Mouse (Mus musculus): ENCODE results near the gene Serinc2. TPM values are rescaled to one million over a fixed set of nuclear protein-coding genes. Genes with fewer than 3 reads are reported as not detected.

Serinc2 gene
- polyA plus RNA-seq, 1 experiment from 2014 or later: 40.7 TPM

DNA sequence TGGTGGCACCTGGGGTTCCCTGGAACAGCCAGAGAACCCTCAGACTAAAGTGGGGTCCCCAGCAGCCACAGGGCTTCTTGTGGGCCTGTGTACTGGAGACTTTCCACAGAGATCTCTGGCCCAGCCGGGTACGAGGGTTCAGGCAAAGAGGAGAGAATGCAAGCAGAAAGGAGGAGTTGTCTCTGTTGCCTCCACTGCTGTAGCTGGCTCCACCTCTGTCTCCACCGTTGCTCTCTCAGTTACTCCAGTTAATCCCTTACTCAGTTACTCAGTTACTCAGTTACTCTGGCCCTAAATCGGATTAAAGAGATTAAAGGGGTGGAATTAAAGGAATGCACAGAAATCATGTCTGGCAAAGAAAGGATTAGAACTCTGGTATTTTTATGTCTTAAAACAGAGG, 56.8 kb downstream of the Serinc2 start, which contains the start of gene Gm853:
Gm853 (minus strand) TSS at position 223 of the 400 bp plus-strand sequence.
- H3K4me2 ChIP-seq (replicated peaks; ENCODE audit: low read depth, low read length): no peak within 1 kb of the TSS
- H3K4me1 ChIP-seq (ENCODE audit: control insufficient read depth, insufficient read depth, low read length): no peaks in the 10 kb centered on the region
- WGBS: 52% methylated on average over 4 of the region's 4 CpGs
- no peak for ATAC-seq (ENCODE audit: insufficient number of reproducible peaks, insufficient read depth, low FRiP score, low read depth)
- H3K27me3 ChIP-seq (ENCODE audit: control insufficient read depth, insufficient read depth, low read length): no peaks in the 10 kb centered on the region
- H3K9me3 ChIP-seq (ENCODE audit: control insufficient read depth, low read depth, low read length): no peaks in the 10 kb centered on the region
- no peaks in the 10 kb centered on the region for H3K36me3 ChIP-seq (ENCODE audit: control insufficient read depth, insufficient read depth, low read length)
- H3K27ac ChIP-seq (ENCODE audit: low read length): no peak within 1 kb of the TSS
- no peak within 1 kb of the TSS for H3K4me3 ChIP-seq (ENCODE audit: low read depth, low read length)
- no peak within 1 kb of the TSS for H3K9ac ChIP-seq (replicated peaks; ENCODE audit: low read depth, low read length)

GRCm38 (mm10) chr4:130220176-130220575, 58.8 kb downstream of the Serinc2 start:
- Histone ChIP-seq H3K27ac (ENCODE audit: low read length) (no peak overlapping the region), H3K4me1 (ENCODE audit: control insufficient read depth, insufficient read depth, low read length) (no peaks in the 10 kb centered on the region), H3K36me3 (ENCODE audit: control insufficient read depth, insufficient read depth, low read length) (no peaks in the 10 kb centered on the region), H3K4me2 (replicated peaks; ENCODE audit: low read depth, low read length) (no peak overlapping the region), H3K9me3 (ENCODE audit: control insufficient read depth, low read depth, low read length) (no peaks in the 10 kb centered on the region), H3K9ac (replicated peaks; ENCODE audit: low read depth, low read length) (no peak overlapping the region), H3K4me3 (ENCODE audit: low read depth, low read length) (no peak overlapping the region), H3K27me3 (ENCODE audit: control insufficient read depth, insufficient read depth, low read length) (no peaks in the 10 kb centered on the region)
- 74% methylated on average over 9 of the region's 9 CpGs for WGBS
- no peak for ATAC-seq (ENCODE audit: insufficient number of reproducible peaks, insufficient read depth, low FRiP score, low read depth)

- H3K27me3 ChIP-seq (ENCODE audit: control insufficient read depth, insufficient read depth, low read length): no peaks in the 10 kb centered on the region
- ATAC-seq (ENCODE audit: insufficient number of reproducible peaks, insufficient read depth, low FRiP score, low read depth): no peak
- H3K9ac ChIP-seq (replicated peaks; ENCODE audit: low read depth, low read length): no peak overlapping the region
- no peaks in the 10 kb centered on the region for H3K36me3 ChIP-seq (ENCODE audit: control insufficient read depth, insufficient read depth, low read length)
- no peaks in the 10 kb centered on the region for H3K4me1 ChIP-seq (ENCODE audit: control insufficient read depth, insufficient read depth, low read length)
- no peak overlapping the region for H3K27ac ChIP-seq (ENCODE audit: low read length)
- H3K4me3 ChIP-seq (ENCODE audit: low read depth, low read length): no peak overlapping the region
- H3K9me3 ChIP-seq (ENCODE audit: control insufficient read depth, low read depth, low read length): no peaks in the 10 kb centered on the region
- 83% methylated on average over 8 of the region's 8 CpGs for WGBS
- no peak overlapping the region for H3K4me2 ChIP-seq (replicated peaks; ENCODE audit: low read depth, low read length)
Observed at GRCm38 (mm10) chr4:130215392-130215791, 63.6 kb downstream of the Serinc2 start.

DNA sequence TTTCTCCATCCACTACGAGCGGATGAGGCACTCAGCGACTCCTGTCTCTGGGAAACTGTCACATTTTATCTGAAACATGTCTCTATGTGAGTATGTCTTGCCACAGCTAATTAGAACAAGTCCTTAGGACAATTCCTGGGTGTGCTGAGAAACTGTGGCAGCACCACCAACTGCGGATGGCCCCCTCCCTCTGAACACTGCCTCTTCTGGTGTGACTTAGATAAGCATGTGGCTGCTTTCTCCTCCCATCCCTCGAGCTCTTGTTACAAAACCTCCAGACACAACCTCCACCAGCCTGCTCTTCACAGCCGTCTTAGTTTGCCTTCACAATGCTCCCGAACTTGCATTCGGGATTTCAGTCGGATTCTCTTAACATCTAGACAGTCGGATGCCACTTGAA, 65.1 kb downstream of the Serinc2 start:
- WGBS: 72% methylated on average over 10 of the region's 10 CpGs
- Histone ChIP-seq H3K4me1 (ENCODE audit: control insufficient read depth, insufficient read depth, low read length) (no peaks in the 10 kb centered on the region), H3K36me3 (ENCODE audit: control insufficient read depth, insufficient read depth, low read length) (no peaks in the 10 kb centered on the region), H3K27ac (ENCODE audit: low read length) (no peak overlapping the region), H3K9me3 (ENCODE audit: control insufficient read depth, low read depth, low read length) (no peaks in the 10 kb centered on the region), H3K4me3 (ENCODE audit: low read depth, low read length) (no peak overlapping the region), H3K4me2 (replicated peaks; ENCODE audit: low read depth, low read length) (no peak overlapping the region), H3K27me3 (ENCODE audit: control insufficient read depth, insufficient read depth, low read length) (no peaks in the 10 kb centered on the region), H3K9ac (replicated peaks; ENCODE audit: low read depth, low read length) (no peak overlapping the region)
- ATAC-seq (ENCODE audit: insufficient number of reproducible peaks, insufficient read depth, low FRiP score, low read depth): no peak

DNA sequence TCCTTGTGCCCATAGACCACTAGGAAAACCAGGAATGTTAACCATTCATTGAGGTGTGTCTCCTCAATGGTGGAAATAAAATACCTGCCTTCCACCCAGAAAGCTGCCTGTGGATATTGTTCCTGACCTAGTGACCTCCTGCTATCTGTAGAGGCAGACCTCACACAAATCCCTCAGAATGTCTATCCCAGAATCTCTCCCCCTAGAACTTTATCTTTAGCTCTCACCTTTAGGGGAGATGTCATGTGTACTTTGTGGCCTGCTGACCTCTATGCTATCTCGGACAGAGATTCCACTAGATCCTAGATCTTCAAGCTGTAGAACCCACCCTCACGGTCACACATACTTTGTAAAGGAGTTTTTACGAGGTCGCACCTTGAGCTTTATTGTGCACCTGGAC, 65.8 kb downstream of the Serinc2 start:
- Histone ChIP-seq H3K27me3 (ENCODE audit: control insufficient read depth, insufficient read depth, low read length) (no peaks in the 10 kb centered on the region), H3K9ac (replicated peaks; ENCODE audit: low read depth, low read length) (no peak overlapping the region), H3K27ac (ENCODE audit: low read length) (no peak overlapping the region), H3K4me3 (ENCODE audit: low read depth, low read length) (no peak overlapping the region), H3K36me3 (ENCODE audit: control insufficient read depth, insufficient read depth, low read length) (no peaks in the 10 kb centered on the region), H3K4me2 (replicated peaks; ENCODE audit: low read depth, low read length) (no peak overlapping the region), H3K4me1 (ENCODE audit: control insufficient read depth, insufficient read depth, low read length) (no peaks in the 10 kb centered on the region), H3K9me3 (ENCODE audit: control insufficient read depth, low read depth, low read length) (no peaks in the 10 kb centered on the region)
- 69% methylated on average over 4 of the region's 4 CpGs for WGBS
- ATAC-seq (ENCODE audit: insufficient number of reproducible peaks, insufficient read depth, low FRiP score, low read depth): no peak

- no peak overlapping the region for H3K9ac ChIP-seq (replicated peaks; ENCODE audit: low read depth, low read length)
- no peaks in the 10 kb centered on the region for H3K36me3 ChIP-seq (ENCODE audit: control insufficient read depth, insufficient read depth, low read length)
- no peaks in the 10 kb centered on the region for H3K4me1 ChIP-seq (ENCODE audit: control insufficient read depth, insufficient read depth, low read length)
- H3K27me3 ChIP-seq (ENCODE audit: control insufficient read depth, insufficient read depth, low read length): no peaks in the 10 kb centered on the region
- no peak overlapping the region for H3K4me3 ChIP-seq (ENCODE audit: low read depth, low read length)
- H3K9me3 ChIP-seq (ENCODE audit: control insufficient read depth, low read depth, low read length): no peaks in the 10 kb centered on the region
- ATAC-seq (ENCODE audit: insufficient number of reproducible peaks, insufficient read depth, low FRiP score, low read depth): no peak
- 77% methylated on average over 7 of the region's 7 CpGs for WGBS
- no peak overlapping the region for H3K4me2 ChIP-seq (replicated peaks; ENCODE audit: low read depth, low read length)
- H3K27ac ChIP-seq (ENCODE audit: low read length): no peak overlapping the region
Observed at GRCm38 (mm10) chr4:130212421-130212820, 66.6 kb downstream of the Serinc2 start.

- H3K27me3 ChIP-seq (ENCODE audit: control insufficient read depth, insufficient read depth, low read length): no peaks in the 10 kb centered on the region
- no peaks in the 10 kb centered on the region for H3K4me1 ChIP-seq (ENCODE audit: control insufficient read depth, insufficient read depth, low read length)
- H3K36me3 ChIP-seq (ENCODE audit: control insufficient read depth, insufficient read depth, low read length): no peaks in the 10 kb centered on the region
- WGBS: 91% methylated on average over 2 of the region's 2 CpGs
- H3K9ac ChIP-seq (replicated peaks; ENCODE audit: low read depth, low read length): no peak overlapping the region
- no peaks in the 10 kb centered on the region for H3K9me3 ChIP-seq (ENCODE audit: control insufficient read depth, low read depth, low read length)
- H3K4me3 ChIP-seq (ENCODE audit: low read depth, low read length): no peak overlapping the region
- no peak for ATAC-seq (ENCODE audit: insufficient number of reproducible peaks, insufficient read depth, low FRiP score, low read depth)
- no peak overlapping the region for H3K27ac ChIP-seq (ENCODE audit: low read length)
- no peak overlapping the region for H3K4me2 ChIP-seq (replicated peaks; ENCODE audit: low read depth, low read length)
Observed at GRCm38 (mm10) chr4:130211870-130212269, 67.1 kb downstream of the Serinc2 start.

Other genes starting within 250 kb of the Serinc2 start
- gene Col16a1, start 231.4 kb downstream of the Serinc2 start, polyA plus RNA-seq (2014; fragmentation: Nextera tagmentation; extraction: Ambion mirVana): 80.0 and 95.1 TPM in 2 replicates
- gene Pef1, start 176.6 kb downstream of the Serinc2 start, polyA plus RNA-seq (2014; fragmentation: Nextera tagmentation; extraction: Ambion mirVana): 66.9 and 74.3 TPM in 2 replicates
- gene Hcrtr1, start 139.8 kb downstream of the Serinc2 start, polyA plus RNA-seq (2014; fragmentation: Nextera tagmentation; extraction: Ambion mirVana): 0.26 and 0.41 TPM in 2 replicates
- gene Tinagl1, start 104.1 kb downstream of the Serinc2 start, polyA plus RNA-seq (2014; fragmentation: Nextera tagmentation; extraction: Ambion mirVana): 22.1 and 29.2 TPM in 2 replicates
- not detected in 2 replicates for gene Gm853, start 56.8 kb downstream of the Serinc2 start, polyA plus RNA-seq (2014; fragmentation: Nextera tagmentation; extraction: Ambion mirVana)
- 5.1 and 5.6 TPM in 2 replicates for gene Fabp3, start 29.4 kb upstream of the Serinc2 start, polyA plus RNA-seq (2014; fragmentation: Nextera tagmentation; extraction: Ambion mirVana)
- not detected in 2 replicates for gene Gm10570, start 29.5 kb upstream of the Serinc2 start, polyA plus RNA-seq (2014; fragmentation: Nextera tagmentation; extraction: Ambion mirVana)
- gene Zcchc17, start 80.7 kb upstream of the Serinc2 start, polyA plus RNA-seq (2014; fragmentation: Nextera tagmentation; extraction: Ambion mirVana): 67.2 and 71.2 TPM in 2 replicates
- 146 and 148 TPM in 2 replicates for gene Snrnp40, start 80.9 kb upstream of the Serinc2 start, polyA plus RNA-seq (2014; fragmentation: Nextera tagmentation; extraction: Ambion mirVana)

All from stomach, embryonic 14.5 days (tissue).